Mouse (Mus musculus): ENCODE measurements around the gene Trpm3.

DNA sequence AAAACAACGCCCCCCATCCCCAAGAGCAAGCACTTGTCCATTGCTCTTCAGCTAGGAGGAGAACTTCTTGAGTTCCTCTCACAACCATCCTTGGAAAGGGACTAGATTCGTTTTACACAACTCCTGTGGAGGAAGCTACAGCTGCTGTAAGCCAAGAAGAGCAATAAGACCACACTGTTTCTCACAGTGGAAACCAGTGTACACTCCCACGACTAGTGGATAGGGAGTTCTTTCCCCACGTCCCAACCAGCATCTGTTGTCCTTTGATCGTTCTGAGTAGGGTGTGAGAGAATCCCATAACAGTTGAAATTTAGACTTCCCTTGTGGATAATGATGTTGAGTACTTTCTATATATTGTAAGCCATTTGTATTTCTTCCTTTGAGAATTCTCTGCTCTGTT, 728.6 kb downstream of the Trpm3 start:
- no peak for TF ChIP-seq POLR2A (IDR thresholded peaks at IDR 0.05; ENCODE audit: borderline replicate concordance, extremely low read depth, low read depth, low read length)
- no peak for TF ChIP-seq CTCF (IDR thresholded peaks at IDR 0.05; ENCODE audit: insufficient read depth, low read length)

Data from lung, adult 2 months (tissue).